Mouse (Mus musculus): ENCODE data around the gene Snrnp200.
"Not testable (repeated sequence)": the region's sequence is repeated elsewhere in the genome, so short reads cannot be mapped to it uniquely, and the experiment has no call there.

Snrnp200 gene

DNA sequence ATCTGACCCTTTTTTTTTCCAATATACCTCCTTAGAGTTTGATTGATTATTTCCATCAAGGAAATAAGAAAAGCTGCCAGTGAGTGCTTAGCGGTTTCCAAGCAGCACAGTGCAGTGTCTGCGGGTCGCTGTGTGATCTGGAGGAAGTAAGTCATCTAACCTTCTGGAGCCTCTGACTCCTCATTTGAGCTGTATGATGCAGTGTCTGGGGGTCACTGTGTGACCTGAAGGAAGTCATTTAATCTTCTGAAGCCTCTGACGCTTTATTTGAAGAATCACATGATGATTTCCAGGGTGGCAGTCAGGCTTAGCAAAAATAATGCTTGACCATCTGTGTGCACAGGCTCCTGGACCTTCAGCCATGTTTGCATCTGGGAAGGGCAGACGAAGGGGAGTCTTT is 44.6 kb downstream of the Snrnp200 start:
- no peak for DNase-seq (ENCODE audit: inconsistent ontology term)

DNA sequence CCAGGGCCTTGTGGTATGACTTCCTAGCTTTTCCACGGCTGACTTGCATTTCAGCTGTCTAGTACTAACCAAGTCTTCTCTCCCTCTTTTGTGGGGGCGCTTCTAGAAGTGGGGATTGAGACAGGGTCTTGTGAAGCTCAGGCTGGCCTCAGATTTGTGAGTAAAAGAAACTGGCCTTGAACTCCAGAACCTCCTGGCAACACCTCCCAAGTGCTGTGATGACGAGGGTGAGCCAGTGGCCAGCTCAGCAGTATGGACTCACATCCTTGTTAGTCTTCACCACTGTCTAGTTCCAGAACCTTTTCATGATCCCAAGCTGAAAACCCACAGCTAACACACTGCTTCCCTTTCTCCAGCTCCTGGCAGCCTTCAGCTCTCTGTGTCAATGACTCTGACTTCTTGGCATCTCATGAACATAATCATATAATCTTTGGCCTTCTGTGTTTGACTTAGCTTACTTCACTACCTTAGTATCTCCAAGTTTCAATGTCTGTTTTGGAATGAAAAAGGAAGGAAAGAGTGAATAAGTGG is 46.5 kb downstream of the Snrnp200 start:
- DNase-seq (ENCODE audit: inconsistent ontology term): no peak

DNA sequence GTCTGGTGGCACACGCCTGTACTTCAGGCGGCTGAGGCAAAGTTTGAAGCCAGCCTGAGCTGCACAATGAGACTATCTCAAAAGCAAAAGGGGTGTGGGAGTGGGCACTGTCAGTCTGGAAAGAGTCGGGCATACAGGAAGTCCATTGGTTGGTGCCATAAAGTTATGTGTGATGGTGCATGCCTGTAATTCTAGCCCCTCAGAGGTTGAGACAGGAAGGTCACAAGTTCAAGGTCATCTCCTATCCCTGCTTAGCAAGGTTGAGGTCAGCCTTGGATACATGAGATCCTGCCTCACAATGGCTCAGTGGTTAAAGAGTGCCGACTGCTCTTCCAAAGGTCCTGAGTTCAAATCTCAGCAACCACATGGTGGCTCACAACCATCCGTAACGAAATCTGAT is 47.1 kb downstream of the Snrnp200 start:
- no peak for DNase-seq (ENCODE audit: inconsistent ontology term)

DNA sequence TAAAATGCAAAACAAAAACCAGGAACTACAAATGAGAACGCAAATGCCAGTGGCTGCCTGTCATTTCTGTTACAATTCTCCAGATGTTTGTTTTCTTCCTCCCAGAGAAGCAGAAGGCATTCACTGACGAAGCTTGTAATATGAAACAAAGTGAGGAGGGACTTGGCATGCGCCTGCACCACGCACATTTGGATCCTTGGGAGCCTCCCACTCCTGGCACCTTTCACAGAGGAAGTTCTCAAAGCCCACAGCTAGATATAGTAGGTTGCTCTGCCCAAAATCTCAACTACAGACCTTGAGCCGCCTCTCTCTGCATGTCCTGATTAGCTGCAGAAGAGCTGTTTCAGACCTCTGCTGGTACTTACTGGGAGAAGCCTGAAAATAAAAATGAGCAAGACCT is 51.2 kb downstream of the Snrnp200 start:
- no peak for DNase-seq (ENCODE audit: inconsistent ontology term)

DNA sequence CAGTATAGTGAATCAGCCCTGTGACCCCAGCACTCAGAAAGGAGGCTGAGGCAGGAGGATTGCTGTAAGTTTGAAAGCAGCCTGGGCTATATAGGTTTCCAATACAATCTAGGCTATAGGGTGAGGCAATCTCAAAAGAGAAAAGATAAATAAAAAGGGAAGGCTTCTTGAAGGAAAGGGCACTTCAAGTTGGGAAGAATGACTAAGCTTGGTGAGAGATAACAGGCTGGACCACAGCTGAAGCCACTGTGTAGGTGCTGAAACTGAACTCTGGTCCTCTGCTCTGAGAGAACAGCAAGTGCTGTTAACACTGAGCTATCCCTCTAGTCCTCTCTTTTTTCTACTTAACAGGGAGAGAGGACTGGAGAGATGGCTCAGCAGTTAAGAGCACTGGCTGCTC is 54.3 kb downstream of the Snrnp200 start:
- no peak for DNase-seq (ENCODE audit: inconsistent ontology term)

DNA sequence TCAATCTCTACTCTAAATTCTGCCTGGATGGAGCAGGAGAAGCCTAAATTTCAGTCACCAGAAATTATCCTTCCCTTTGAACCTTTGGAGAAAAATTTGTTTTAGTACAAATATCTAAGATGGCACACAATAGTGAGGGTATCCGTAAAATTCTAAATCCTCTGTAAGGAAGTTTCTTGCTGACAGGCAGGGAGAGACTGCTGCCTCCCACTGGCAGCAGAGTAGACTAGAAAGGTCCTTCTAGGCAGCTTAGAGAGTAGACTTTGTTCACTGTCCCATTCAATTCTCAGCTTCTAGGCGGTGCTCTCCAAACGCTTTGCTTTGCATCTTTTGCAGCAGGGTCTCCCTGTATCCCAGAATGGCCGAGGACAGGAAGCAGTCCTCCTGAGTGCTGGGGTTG is 59.7 kb downstream of the Snrnp200 start:
- DNase-seq (ENCODE audit: inconsistent ontology term): no peak

DNA sequence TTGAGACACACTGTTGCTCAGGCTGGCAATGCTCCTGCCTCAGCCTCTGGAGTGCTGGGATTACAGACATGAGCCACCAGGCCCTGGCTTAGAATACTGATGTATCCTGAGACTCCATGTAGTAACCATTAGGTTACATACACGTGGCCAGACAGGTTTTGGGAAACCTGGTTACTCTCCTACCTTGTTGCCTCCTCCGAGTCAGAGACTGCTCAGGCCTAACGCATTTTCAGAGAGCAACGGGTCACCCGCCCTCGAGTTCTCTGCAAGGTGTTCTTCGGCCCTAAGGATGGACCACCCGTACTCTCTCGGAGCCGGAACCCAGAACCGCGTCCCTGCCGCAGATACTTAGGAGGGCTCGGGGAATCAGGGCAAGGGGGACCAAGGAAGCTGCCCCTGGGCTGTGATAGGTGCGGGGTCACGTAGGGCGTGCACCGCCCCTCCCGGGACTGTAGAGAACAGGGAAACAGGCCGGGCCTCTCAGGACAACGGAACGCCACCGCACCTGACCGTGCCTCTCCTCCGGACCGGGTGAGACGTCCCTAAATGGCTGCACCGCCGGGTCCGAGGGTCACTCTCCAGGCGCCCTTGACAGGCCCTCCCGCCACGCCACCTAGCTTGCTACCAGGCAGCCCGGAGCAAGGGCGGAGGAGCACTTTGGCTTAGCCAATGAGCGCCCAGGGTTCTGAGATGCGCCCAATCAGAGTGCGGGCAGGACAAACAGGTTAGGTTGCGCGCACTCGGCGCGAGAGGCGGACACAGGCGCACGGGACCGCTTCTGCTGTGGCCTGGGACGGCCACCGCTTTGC is 61.5 kb downstream of the Snrnp200 start, which contains the start of gene Stard7:
TSS of gene Stard7 (plus strand) at position 728 of the 809 bp plus-strand sequence.
- DNase-seq (ENCODE audit: inconsistent ontology term): peak; percentile 94

DNA sequence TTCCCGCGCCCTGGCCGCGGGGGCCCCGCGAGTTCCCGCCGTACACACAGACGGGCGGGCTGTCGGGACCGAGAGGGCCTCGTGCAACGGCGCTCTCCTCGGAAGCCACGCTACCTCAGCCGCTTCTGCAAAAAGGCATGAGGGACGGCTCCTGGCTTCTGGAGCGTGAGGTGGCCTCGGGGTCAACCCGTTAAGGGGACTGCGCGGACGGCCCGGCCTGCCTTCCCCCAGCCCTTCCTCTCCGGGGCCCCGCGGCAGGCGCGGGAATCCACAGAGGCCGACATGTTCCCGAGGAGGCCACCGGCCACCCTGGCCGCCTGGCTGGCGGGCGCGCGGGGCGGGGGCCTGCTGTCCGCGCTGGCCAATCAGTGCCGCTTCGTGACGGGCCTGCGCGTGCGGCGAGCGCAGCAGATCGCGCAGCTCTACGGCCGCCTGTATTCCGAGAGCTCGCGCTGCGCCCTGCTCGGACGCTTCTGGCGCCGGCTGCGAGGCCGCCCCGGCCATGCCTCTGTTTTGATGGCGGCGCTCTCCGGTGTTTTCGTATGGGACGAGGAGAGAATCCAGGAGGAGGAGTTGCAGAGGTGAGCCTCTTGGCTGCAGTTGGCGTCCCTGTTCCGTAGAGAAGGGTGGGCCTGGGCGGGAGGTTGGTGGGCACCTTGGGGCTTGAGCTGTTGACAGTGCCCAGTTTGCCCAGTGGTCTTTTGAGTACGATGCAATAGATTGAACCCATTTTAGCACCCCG is 62.3 kb downstream of the Snrnp200 start:
- DNase-seq (ENCODE audit: inconsistent ontology term): peak; percentile 91

DNA sequence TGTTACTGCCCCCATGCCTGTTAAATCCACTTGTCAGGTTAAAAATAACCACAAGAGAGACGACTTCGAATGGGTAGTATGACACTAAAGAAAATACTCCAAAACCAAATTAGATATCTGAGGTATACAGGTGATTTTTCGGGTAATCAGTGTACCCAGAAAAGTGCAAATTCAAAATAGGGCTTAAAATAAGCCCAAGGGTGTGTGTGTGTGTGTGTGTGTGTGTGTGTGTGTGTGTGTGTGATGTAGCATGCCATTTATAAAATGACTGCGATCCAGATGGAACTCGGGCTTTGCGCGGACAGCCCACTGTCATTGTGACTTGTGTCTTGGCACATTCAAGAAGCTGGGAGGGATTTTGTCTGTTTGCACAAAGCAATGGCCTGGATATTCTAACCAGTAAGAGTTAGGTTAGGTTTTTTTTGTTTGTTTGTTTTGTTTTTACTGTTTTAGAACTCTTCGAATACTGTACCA is 62.9 kb downstream of the Snrnp200 start:
- DNase-seq (ENCODE audit: inconsistent ontology term): peak; percentile 45

DNA sequence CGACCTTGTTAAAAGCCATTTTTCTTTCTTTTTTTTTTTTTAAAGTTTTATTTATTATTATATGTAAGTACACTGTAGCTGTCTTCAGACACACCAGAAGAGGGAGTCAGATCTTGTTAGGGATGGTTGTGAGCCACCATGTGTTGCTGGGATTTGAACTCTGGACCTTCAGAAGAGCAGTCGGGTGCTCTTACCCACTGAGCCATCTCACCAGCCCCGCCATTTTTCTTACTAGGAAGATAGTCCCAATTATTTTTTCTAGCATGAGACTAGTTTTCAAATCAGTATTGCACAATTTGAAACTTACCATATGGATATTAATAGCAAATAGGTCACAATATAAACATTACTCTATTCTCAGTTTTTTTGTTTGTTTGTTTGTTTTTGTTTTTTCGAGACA is 63.9 kb downstream of the Snrnp200 start:
- DNase-seq (ENCODE audit: inconsistent ontology term): not testable (repeated sequence)

DNA sequence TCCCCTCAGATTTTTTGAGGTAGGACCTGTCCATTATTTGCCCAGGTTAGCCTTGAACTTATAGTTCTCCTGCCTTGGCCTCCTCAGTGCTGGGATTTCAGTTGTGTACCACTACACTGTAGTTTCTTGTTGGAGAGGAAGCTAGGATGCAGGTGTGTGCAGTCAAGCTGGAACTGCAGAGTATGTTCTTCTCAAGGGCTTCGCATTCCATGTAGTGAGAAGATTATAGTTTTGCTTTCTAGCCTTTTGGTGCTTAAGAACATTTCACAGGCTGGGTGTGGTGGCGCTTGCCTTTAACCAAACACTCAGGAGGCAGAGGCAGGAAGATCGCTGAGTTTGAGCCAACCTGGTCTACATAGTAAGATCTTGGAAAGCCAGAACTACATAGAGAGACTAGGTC is 64.6 kb downstream of the Snrnp200 start:
- no peak for DNase-seq (ENCODE audit: inconsistent ontology term)

DNA sequence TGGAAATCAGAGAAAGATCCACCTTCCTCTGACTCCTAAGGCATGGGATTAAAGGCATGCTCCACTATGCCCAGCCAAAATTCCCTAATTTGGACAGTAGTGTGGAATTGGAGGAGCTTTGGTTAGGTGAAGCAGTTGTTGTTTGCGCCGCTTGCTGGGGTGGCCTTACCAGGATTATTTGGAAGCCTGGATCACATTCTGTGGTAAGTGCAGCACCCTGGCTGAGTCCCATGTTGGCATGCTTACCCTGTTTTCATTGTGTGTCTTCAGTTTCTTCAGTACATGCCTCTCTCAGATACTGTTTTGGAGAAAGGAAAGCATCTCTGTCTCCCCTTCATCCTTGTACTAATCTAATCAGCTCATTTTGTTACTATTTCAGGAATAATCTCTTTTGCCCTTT is 66.4 kb downstream of the Snrnp200 start:
- DNase-seq (ENCODE audit: inconsistent ontology term): no peak

DNA sequence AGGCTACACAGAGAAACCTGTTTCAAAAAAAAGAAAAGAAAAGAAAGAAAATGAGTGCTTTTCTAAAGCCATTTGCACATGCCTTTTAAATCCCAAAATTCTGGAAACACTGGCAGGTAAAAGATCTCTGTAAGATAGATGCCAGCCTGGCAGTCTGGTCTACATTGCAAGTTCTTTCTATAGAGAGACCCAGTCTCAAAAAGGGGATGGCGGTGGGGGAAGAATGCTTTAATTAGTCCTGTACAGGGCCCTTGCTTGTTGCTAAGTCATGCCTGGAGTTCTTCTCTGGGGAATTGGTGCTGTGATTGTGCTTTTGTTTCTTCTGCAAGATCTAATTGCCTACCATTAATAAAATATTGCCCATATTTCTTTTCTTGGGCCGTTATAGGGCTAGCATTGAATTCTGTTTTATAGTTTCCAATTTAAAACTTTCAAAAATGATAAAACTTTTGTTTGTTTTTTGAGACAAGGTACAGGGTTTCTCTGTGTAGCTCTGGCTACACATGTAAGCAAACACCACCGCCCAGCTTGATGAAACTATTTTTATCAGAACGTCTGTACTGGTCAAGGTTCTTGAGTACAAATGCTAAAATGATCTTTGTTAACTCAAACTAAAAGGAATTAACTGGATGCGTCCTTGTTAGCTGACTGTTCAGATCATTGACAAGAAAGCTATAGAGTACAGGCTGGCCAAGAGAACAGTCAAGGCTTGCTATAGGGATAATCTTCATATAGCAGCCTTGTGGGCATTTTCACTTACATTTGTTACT is 67.5 kb downstream of the Snrnp200 start:
- no peak for DNase-seq (ENCODE audit: inconsistent ontology term)

DNA sequence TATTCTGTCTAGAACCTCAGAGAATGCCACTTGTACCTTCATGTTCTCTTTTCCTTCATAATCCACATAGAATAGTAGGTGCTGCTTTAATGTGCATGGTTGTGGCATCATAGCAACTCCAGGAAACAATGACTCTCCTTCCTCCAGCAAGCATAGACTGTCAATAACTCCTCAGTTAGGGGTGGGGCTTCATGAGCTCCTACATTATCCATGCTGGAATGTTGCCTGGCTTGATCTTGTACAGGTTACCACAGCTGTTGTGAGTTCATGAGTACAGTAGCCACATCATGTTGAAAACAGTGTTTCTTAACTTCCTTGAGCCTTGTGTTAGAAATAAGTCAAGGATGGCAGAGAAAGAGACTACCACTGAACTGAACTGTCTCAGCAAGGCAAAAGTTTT is 70.0 kb downstream of the Snrnp200 start:
- DNase-seq (ENCODE audit: inconsistent ontology term): no peak
